Mouse (Mus musculus): ENCODE measurements around the gene Tfpt.

GRCm38 (mm10) chr7:3658578-3658977, 28.8 kb upstream of the Tfpt start:
- TF ChIP-seq GATA1 (IDR thresholded peaks at IDR 0.05; ENCODE audit: low read length) (no peak), TAL1 (IDR thresholded peaks at IDR 0.05; ENCODE audit: low read length) (no peak)
